Mouse (Mus musculus): ENCODE results near the gene Slc43a2.

GRCm38 (mm10) chr11:75572301-75572791, 40.9 kb downstream of the Slc43a2 start:
- TF ChIP-seq CTCF (IDR thresholded peaks at IDR 0.05; ENCODE audit: low read depth, low read length) = no peak
- TF ChIP-seq POLR2A (IDR thresholded peaks at IDR 0.05; ENCODE audit: borderline replicate concordance, low read depth, low read length) = no peak

All from bone marrow macrophage, adult 2 months (primary cell).